Mouse (Mus musculus) embryonic fibroblast, embryonic 13.5 days (primary cell): ENCODE measurements around the gene Phgr1. TPM values are rescaled to one million over a fixed set of nuclear protein-coding genes. Genes with fewer than 3 reads are reported as not detected.
A peak's percentile ranks its signal among the peaks of the same experiment; 100 is the strongest.

Source experiments
- H3K27ac ChIP-seq: 2 replicates; pipeline ENCODE4 v1.5.1; 2012; ENCODE audit warnings: low read length, control low read depth, inconsistent platforms; ENCODE audit not compliant: insufficient read depth
- H3K4me1 ChIP-seq: 2 replicates; pipeline ENCODE4 v1.6.1; 2011; ENCODE audit warnings: low read length; ENCODE audit not compliant: control insufficient read depth, insufficient read depth
- H3K4me3 ChIP-seq: 2 replicates; pipeline ENCODE4 v1.5.1; 2011; ENCODE audit warnings: mild to moderate bottlenecking, control low read depth, low read length; ENCODE audit not compliant: insufficient read depth
- CTCF ChIP-seq: IDR thresholded peaks from 2 replicates; pipeline ENCODE4 v1.5.1; 2011; ENCODE audit warnings: mild to moderate bottlenecking, control low read depth, low read length, moderate library complexity, borderline replicate concordance; ENCODE audit not compliant: insufficient read depth
- POLR2A ChIP-seq: IDR thresholded peaks from 2 replicates; pipeline ENCODE4 v1.6.1; 2011; ENCODE audit warnings: low read depth, mild to moderate bottlenecking, control low read depth, low read length, moderate library complexity
- polyA plus RNA-seq: library from polyadenylated mRNA; stranded (reverse); fragments of >200 nt; gene quantifications from 2 replicates; pipeline ENCODE4 v1.2.4, GENCODE M21; 2011; ENCODE audit warnings: low read depth; ENCODE audit not compliant: missing spikeins, insufficient read length

Phgr1 gene
- polyA plus RNA-seq, 1 experiment, result not detected

DNA sequence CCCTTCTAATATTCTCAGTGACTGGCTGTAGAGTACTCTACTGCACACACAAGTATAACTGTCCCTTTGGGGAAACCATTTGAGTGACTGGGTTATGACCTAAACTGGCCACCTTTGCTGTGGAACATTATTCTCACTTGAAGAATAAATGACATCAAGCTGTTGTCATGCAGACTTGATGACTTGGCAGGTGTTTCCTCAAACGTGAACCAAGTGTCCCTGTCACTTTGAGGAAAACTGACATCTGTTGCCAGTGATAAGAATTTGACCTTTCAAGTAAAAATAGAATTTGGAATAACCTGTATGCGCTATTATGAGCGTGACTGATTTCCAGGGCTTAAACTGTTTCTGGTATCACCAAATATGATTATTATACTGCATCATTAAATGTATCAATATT, 32.2 kb upstream of the Phgr1 start:
- no peak overlapping the region for H3K27ac ChIP-seq
- no peak overlapping the region for H3K4me3 ChIP-seq
- H3K4me1 ChIP-seq, result 0 out of 2 replicates have a peak, but pooled peaks cover 3% of the 10 kb centered on the region
- TF ChIP-seq POLR2A (no peak), CTCF (no peak)

DNA sequence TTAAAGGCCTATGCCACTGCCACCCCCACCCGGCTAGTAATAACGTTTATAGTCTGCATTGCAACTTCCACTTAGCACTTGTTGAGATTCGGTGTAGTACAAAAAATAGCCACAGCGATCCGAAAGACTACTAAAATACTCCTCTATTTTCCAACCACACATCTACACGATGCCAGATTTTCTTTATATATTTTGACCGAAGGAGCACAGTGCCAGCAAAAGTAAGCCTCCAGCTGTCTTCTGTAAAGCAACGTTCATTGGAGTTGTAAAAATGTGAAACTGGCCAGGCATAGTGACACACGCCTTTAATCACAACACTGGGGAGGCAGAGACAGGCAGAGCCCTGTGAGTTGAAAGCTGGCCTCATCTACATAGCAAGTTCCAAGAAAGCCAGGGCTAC, 31.4 kb upstream of the Phgr1 start:
- TF ChIP-seq POLR2A (no peak), CTCF (no peak)
- no peak overlapping the region for H3K27ac ChIP-seq
- H3K4me3 ChIP-seq, result no peak overlapping the region
- H3K4me1 ChIP-seq, result 0 out of 2 replicates have a peak, but pooled peaks cover 3% of the 10 kb centered on the region

- Histone ChIP-seq H3K27ac (no peak overlapping the region), H3K4me1 (peaks cover 12% of the 10 kb centered on the region; the same call in 1 of the 2 replicates), H3K4me3 (no peak overlapping the region)
- TF ChIP-seq CTCF (no peak), POLR2A (no peak)
Measured at GRCm38 (mm10) chr2:118743261-118743943, 29.2 kb upstream of the Phgr1 start.

DNA sequence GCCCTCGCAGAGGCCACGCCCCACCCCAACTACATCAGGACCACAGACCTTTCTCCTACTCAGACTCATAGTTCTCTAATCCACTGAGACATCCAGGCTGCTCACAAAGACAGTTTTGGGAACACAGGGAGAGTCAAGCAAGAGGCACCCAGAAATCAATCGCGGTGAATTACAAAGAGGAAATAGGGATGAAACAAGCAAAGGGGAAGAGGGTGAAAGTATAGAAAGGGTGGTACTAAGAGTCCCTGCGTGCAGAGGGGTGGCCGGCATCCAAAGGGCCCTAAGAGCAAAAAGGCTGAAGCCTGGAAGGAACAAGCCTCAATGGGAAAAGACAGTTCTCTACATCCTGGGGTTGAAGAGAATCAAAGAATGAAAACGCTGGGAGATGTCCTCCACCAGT, 27.9 kb upstream of the Phgr1 start:
- Histone ChIP-seq H3K27ac (no peak overlapping the region), H3K4me1 (peaks cover 15% of the 10 kb centered on the region), H3K4me3 (no peak overlapping the region)
- TF ChIP-seq CTCF (no peak), POLR2A (no peak)

DNA sequence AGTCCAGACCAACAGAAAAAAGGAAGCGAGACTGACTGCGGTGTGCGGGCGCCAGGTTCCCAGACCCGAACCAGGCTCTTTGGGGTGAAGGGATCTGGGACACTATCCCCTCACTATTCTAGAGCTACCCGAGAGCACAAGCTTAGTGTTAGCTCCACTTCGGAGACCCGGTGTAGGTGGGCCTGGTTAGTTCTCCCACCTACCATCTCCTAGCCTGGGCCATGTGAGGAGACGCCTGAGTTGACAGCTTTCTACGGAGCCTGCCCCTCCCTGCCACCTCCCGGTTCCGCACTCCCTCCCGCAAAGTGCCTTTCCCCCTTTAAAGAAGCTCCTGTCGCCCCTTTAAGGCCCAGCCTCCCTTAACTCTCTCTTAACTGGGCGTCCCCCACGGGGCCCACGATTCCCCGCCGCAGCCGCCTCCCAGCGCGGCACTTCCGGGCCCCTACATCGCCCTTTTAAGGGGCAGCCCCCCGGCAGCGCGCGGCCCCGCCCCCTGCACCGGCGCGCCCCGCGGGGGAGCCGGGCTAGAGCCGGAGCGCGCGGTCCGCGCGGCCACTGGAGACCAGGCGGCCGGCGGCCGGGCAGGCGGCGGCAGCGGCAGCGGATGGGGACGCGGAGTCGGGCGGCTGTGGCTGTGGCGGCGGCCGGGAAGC, 27.2 kb upstream of the Phgr1 start, which contains the start of gene Inafm2:
TSS of gene Inafm2 (plus strand) at position 527 of the 653 bp plus-strand sequence.
- Histone ChIP-seq H3K4me3 (peak within 1 kb of the TSS; percentile 72), H3K4me1 (peaks cover 15% of the 10 kb centered on the region), H3K27ac (no peak within 1 kb of the TSS)
- no peak for TF ChIP-seq CTCF
- TF ChIP-seq POLR2A, result peak; percentile 61

GRCm38 (mm10) chr2:118745915-118746901, 26.4 kb upstream of the Phgr1 start:
- TF ChIP-seq CTCF (no peak), POLR2A (no peak)
- Histone ChIP-seq H3K27ac (no peak overlapping the region), H3K4me1 (peaks cover 15% of the 10 kb centered on the region), H3K4me3 (peak overlapping the region; percentile 72)

DNA sequence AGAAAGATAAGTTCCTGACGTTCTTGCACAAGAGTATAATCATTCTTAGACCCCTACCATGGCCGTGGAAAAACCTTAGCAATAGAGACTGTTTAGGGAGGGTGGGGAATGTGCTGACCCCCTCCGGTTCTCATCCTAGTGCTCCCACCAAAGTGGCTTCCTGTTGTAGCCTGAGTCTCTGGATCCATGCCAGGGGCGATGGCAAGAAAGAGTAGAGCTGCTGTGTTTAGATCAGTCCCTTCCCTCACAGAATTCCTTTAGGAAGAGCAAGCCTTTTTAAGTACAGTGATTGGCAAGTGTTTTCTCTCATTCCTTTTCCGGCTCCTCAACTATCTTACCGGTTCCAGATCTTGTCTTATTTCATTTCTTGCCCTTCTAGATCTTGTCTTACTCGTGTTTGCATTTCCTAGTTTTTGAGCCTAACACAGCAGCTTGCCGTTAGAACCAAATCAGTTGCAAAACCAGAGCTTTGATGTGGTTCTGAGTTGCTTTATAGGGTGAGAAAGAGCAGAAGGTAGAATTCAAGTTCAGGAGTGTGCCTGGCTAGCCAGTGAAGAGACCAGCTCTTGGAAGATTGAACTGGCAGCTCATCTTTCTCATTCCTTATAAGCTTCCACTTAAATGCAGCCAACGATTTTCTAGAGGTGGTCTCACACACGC, 25.1 kb upstream of the Phgr1 start:
- TF ChIP-seq CTCF (no peak), POLR2A (no peak)
- H3K4me3 ChIP-seq, result peak overlapping the region; percentile 72
- H3K27ac ChIP-seq, result no peak overlapping the region
- peaks cover 15% of the 10 kb centered on the region for H3K4me1 ChIP-seq

GRCm38 (mm10) chr2:118749341-118749884, 23.2 kb upstream of the Phgr1 start:
- H3K4me1 ChIP-seq, result peaks cover 15% of the 10 kb centered on the region
- no peak overlapping the region for H3K27ac ChIP-seq
- TF ChIP-seq CTCF, result no peak
- no peak for TF ChIP-seq POLR2A
- no peak overlapping the region for H3K4me3 ChIP-seq

- no peak overlapping the region for H3K4me3 ChIP-seq
- peaks cover 12% of the 10 kb centered on the region for H3K4me1 ChIP-seq
- TF ChIP-seq CTCF (no peak), POLR2A (no peak)
- H3K27ac ChIP-seq, result no peak overlapping the region
Measured at GRCm38 (mm10) chr2:118750476-118750875, 22.1 kb upstream of the Phgr1 start.
